Mouse (Mus musculus) spleen, adult 2 months (tissue): ENCODE measurements around the gene Asf1b.

Experiments used
- CTCF ChIP-seq: fragments of 200-500 bp; IDR thresholded peaks from 2 replicates; pipeline ENCODE4 v1.5.1; 2011; ENCODE audit warnings: mild to moderate bottlenecking, inconsistent platforms; ENCODE audit not compliant: insufficient read depth, insufficient read length, insufficient replicate concordance; ENCODE audit errors: extremely low read depth
- POLR2A ChIP-seq: fragments of 200-500 bp; IDR thresholded peaks from 2 replicates; pipeline ENCODE4 v1.6.1; 2011; ENCODE audit warnings: low read depth, low read length, inconsistent platforms

DNA sequence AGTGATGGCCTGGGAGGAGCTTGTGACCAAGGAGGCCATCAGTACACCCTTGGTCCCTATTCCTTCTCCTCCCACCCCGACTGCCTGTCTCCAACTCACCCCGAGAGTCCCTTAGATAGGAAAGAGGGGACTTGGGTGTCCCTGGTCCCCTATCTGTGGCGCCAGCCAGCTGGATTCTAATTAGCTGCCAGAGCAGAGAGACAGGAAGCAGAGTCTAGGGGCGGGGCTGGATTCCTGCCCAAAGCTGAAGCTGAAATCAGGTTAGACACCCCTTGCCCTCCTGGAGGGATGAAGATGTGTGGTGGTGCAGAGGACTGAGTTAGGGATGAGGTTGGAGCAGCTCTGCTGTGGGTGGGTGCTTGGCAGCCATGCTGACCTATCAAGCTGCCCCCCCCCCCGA lies 40.4 kb upstream of the Asf1b start:
- TF ChIP-seq CTCF, result no peak
- no peak for TF ChIP-seq POLR2A
